Mouse (Mus musculus): ENCODE data around the gene Elp4.

GRCm38 (mm10) chr2:105705320-105705719 is 199.0 kb downstream of the Elp4 start:
- TF ChIP-seq CTCF (IDR thresholded peaks at IDR 0.05; ENCODE audit: borderline replicate concordance, insufficient read depth, low read length) = no peak
- no peak for TF ChIP-seq POLR2A (IDR thresholded peaks at IDR 0.05; ENCODE audit: low read depth, low read length)

All from embryonic fibroblast, embryonic 13.5 days (primary cell).